Mouse (Mus musculus): Measurements from ENCODE around the gene Nlrc5.
"Not testable (repeated sequence)": the region's sequence is repeated elsewhere in the genome, so short reads cannot be mapped to it uniquely, and the experiment has no call there.

Nlrc5 gene

DNA sequence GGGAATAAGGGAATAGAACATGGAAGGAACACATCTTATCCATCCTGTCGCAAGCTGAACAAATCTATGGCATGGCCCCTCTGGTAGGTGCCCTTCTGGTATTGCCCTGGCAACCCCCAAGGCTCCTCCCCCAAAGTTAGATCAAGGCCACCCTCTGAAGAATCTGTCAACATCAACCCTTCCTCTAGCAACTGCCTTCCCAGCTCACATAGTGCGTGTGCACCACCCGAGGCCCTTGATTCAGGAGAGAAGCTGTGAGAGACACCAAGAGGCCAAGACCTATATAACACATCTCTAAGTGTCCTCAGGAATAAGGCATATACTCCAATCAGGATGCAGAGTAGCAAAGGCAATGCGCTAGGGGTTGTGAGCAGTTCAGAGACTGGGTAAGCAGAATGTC, 11.9 kb upstream of the Nlrc5 start:
- DNase-seq = no peak

DNA sequence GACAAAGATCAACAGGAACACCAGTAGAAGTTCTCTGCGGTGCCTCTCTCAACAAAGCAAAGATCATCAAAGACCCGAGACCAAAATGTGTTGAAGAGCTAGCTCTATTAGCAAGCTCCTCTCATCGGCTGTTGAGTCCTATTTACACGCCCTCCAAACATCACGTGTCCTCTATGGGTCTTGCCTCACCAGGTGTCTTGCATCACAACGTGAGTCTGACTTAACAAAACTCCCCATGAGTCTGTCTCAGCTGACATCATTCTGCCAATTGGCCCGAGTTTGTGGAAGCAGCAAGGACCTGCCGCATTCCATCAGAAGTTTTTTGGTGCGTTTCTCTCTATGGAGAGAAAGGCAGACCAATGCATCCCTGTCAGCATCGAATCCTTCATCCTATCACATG, 6.2 kb upstream of the Nlrc5 start:
- no peak for DNase-seq

DNA sequence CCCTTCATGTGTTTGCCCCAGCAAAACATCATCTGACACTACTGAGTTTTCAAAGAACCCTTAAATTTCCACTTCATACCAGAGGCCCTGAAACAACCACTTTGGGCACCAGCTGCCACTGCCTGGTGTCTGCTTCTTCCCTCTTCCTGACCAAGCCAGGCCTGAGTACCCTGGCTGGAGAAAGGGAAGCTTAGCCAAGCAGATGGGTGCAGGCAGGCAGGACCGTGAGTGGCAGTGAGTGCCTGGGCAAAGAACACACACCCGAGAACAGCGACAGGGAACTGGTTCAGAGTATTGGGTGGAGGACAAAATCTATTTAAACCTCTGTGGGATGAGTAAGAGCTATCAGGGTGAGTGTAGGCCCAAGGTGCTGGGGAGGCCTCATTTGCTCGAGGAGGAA, 5.7 kb upstream of the Nlrc5 start:
- no peak for DNase-seq

DNA sequence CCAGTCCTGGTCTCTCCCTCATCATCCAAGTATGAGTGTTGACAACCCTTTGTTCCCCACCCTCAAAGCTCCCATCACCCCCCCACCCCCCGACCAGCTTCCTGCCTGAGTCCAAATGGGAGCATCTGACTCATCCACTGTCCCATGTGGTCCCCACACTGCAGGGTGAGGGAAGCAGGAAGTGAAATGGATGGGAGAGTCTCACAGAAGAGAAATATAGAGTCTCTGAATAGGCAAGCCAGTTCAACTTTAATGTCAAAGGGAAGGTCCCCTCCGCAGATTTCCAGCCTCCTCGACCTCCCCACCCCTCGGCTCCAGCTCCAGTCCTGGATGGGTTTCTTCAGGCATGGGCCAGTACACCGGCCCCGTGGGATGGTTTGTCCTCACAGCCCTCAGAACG, 4.8 kb upstream of the Nlrc5 start:
- DNase-seq = no peak

DNA sequence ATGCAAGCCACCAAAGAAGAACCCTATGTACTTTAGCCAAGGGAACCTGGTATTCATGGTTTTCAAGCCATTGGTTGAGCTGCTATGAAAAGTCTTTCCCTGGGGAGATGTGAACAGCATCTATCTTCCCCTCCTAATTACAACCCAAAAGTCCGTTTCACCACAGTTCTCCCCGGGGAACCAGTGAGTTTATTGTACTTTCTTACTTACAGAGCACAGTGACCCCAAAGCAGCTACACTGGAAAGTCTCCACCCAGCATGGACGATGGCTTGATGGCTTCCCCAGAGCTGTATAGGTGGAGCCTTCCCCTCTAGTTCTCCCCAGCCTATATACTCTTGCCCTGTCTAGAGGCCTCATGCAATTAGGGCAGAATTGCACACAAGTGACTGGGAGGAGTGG, 1.9 kb upstream of the Nlrc5 start:
- DNase-seq = no peak

DNA sequence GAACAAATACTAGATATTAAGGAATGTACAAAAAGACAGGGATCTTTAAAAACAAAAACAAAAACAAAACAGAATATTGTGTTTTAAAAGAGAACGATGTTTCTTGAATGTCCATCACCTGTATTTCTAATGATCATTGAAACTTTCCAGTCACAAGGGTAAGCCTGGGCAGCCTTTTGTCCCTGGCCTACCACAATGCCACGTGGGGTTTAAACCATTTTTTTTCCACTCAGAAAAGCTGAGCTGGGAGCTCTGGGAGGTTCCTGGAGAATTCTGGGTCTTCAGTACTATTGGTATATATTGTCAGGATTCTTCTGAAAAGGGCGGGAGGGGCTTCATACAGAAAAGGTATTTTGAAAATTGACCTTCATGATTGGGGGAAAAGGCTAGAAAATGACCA, 802 bp downstream of the Nlrc5 start:
- DNase-seq = no peak

DNA sequence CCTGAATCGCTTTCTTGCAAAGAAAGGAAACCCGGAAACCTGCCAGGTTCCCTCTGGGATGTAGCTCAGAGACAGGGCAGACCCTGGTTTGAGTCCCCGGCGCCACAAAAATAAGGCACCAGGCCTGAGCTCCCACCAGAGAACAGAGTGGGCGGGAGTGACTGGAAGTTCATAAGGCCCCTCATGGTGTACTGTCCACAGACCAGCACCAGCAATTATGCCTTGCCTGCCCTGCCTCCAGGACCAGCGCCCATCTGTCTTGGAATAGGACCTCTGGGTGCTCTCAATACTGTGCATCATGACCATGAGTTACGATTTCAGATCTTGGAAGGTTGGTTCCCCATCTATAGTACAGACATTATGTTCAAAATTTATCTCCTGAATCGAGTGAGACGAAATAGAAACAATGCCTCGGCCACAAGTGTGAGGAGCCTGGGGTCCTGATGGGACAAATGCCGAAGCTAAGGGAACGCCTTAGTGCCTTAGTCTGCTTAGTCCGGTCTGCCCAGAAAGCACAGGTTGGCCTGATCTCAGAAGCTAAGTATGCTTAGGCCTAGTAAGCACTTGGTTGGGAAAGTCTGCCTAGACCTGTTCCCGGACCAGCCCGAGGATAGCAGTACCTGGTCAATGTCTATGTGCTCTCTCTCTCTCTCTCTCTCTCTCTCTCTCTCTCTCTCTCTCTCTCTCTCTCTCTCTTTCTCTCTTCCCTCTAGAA, 1.4 kb downstream of the Nlrc5 start:
- no peak for DNase-seq

DNA sequence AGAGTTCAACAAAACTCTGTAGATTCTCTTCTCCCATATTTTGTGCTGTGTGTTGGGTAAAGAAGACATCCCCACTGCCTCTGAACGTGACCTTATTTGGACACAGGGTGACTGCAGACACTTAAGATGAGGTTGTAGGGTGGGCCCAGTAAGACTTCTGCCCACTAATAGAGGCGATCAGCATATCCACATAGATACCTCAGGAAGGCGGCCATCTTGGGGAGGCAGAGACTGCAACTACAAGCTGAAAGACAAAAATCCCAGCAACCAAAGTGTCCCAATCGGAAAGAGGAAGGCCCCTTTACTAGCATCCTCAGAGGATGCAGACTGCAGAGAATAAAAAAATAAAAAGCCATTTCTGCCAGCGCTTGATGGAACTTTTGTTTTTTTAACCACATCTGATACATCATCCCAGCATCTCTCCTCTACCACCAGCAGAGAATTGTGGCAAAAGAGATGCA, 2.0 kb downstream of the Nlrc5 start:
- DNase-seq = no peak

DNA sequence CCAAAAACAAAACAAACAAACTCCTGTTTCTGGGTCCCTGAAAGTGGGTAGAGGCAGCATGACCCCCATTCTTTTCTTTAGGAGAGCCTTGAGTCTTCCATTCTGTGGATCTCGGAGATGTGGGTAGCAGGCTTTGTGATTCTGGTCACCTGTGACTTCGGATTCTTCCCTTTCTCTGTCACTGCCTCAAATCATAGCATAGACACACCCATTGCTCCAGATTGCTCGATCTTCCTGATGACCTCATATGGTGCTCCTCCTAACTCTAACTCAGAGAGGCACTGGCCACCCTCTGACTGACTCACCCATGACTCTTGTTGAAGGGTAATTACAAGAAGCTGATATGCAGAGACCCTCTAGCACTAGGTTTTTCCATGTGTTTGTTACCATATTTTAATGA, 2.7 kb downstream of the Nlrc5 start:
- no peak for DNase-seq

DNA sequence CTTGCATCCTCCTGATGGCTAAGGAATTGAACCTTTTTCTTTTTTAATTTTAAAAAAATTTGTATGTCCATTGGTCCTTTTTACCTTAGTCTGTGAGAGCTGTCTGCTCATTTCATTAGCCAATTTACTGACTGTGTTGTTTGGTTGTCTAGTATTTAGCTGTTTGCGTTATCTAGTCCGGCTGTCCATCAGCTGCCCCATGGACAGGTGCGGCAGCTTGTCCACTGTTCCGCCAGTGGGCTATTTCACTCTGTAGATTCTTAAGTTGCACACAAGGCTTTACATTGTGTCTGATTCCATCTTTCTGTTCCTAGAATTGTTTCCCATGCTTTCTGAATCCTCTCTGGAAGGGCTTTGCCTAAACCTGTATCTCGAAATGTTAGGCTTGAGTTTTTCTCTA, 4.5 kb downstream of the Nlrc5 start:
- DNase-seq = no peak

DNA sequence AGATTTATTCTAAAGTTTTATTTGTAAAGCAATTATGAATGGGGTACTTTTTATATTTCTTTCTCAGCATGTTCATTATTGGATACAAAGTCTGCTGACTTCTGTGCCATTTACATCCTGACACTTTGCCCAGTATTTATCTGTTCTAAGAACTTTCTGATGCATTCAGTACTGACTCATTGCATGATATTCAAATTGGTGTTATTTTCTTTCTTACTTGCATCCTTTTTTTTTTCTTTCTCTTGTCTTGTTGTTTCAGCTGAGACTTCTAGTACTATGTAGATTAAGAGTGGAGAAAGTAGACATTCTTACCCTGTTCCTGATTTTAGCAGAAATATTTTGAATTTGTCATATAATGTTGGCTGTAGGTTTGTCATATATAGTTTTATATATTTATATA, 5.5 kb downstream of the Nlrc5 start:
- no peak for DNase-seq

DNA sequence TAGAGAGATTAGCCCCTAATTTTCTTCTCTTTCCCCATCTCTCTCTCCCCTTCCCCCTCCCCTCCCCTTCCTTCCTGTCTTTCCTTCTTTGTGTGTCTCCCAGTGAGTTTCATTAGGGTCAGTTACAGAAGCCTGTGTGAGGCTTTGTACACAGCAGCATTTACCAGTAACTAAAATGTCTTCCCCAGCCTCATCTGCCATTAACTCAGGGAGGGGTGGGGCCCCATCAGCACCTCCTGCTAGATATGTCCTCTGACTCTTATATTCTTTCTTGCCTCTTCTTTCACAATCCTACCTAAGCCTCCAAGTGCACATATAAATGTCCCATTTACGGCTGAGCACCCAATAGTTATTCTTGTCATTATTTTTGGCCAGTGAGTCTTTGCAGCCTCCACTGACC, 6.2 kb downstream of the Nlrc5 start:
- DNase-seq = no peak

DNA sequence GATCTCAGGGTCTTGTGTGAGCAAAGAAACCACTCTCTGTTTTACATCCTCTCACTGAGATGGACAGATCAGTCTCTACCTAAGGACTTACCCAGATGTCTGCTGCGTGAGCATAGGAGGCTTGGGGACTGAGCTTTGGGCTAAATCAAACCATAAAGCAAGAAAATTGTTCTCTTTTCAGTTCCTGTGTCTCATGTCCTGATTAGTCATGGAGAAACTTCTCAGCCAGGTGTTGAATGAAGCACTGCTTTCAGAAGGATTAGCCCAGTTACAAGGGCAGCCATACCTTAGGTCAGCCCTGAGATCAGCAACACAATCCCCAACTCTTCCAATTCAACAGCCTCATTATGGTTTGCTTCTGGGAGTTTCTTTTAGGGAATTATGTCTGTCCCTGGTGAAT, 7.5 kb downstream of the Nlrc5 start:
- DNase-seq = no peak

DNA sequence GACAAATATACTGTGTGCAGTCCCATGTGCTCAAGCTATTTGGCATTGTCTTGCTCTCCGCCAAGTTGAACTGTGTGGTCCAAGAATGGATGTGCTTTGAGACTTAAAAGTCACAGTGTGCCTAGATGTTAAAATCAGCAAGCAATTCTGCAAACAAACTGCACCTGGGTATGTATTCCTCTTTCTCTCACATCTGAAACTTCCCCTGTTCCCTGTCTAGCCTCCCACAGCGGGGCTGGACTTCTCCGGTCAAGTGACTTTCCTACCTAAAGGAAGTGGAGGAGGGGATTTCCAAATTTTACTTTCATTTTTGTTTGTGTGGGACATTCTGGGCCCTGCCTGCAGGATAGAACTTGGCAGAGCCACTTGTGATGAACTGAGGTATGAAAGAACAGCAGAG, 9.0 kb downstream of the Nlrc5 start:
- DNase-seq = no peak

DNA sequence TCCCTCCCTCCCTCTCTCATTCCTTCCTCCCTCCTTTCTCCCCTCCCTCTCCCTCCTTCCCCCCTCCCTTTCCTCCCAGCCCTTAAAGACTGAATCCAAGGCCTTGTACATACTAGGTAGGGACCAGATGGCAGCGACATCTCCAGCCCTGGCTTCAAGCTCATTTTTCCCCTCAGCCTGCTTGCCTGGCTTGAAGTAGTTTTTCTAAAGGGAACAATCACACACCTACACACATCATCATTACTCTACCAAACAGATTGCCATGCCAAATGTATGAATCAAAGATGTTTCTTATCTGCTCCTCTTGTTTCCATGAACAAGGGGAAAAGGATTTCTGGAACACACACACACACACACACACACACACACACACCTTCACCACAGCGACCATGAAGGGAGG, 10.3 kb downstream of the Nlrc5 start:
- DNase-seq = no peak

DNA sequence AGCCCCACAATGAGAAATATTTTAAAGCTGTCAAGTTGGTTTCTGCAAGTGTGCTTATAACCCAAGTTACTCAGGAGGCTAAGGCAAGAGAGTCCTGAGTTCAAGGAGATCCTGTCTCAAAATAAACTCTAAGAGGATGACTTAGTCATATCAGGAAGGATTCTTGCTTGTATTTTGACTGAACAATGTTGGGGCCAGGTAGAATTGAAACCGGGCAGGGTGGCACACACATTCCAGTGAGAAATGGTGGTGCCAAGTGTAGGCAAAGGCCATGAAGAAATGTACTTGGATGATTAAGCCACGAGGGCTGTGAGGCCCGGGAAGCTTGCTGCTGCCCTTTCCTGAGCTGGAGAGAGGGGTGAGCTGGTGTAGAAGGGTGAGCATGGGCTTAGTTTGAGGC, 13.0 kb downstream of the Nlrc5 start:
- DNase-seq = no peak

DNA sequence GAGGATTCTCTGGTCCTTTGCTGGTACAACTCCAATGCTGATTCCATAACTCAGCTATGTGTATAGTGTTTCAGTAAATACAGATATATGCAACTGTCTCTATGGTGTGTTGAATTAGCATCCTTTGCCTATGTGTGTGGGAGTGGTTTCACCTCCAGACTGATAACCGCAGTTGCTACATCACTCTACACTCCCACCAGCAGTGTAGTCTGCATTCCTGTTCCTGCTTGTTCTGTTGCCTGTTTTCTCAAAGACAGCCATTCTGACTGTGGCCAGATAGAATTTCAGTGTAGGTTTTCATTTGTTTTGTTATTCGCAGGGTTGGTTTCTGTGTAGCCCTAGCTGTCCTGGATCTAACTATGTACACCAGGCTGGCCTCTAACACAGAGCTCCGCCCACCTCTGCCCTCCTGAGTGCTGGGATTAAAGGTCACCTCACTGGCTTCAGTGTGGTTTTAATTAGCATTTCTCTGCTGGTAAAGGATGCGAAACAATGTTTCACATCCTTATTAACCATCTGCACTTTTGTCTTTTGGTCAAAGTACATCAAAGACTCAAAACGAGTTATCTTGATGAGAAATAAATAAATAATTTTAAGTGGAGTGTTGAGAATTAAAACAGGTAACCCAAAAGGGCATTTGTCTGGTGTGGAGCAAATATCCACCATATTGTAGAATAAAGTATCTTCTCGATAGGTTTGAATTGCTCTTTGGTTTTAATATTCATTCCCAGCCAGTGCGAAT, 13.6 kb downstream of the Nlrc5 start:
- no peak for DNase-seq

DNA sequence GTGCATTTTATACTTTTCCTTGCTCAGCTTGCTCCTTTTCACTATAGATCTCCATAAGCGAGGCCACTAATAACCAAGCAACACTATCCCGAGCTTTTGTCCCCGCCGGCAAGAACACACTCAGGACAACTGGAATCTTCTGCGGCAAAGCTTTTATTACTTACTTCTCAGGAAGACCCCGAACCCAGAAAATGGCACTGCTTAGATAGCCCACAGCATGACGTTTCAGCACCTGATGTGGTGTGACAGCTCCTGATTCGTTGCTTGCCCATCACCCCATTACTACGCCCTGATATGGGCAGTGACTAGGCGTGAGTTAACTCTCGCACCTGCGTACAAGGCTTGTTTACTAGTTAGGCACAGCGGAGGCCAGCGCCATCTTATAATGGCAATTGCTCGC, 18.8 kb downstream of the Nlrc5 start:
- not testable (repeated sequence) for DNase-seq

DNA sequence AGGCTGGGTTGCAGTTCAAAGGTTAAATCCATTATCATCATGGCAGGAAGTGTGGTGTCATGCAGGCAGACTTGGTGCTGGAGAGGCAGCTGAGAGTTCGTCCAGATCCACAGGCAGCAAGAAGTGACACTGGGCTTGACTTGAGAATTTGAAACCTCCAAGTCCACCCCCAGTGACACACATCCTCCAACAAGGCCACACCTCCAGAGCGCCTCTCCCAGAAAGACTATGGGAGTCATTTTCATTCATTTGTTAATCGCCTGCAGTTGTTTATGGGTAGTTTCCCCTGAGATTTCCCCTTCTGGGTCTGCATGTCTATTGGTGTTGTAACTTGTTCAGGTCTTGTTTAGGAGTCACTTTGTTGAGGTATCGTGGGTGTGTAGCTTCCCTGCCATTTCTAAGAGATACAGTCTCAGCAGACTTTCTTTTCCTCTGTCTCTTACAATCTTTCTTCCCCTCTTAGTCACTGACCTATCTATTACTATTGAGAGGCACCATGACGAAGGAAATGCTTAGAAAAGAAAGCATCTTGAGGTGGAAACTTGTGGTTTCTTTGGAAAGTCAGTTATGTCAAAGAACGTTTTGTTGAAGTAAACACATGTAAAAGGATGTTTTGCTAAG, 19.8 kb downstream of the Nlrc5 start:
- no peak for DNase-seq

DNA sequence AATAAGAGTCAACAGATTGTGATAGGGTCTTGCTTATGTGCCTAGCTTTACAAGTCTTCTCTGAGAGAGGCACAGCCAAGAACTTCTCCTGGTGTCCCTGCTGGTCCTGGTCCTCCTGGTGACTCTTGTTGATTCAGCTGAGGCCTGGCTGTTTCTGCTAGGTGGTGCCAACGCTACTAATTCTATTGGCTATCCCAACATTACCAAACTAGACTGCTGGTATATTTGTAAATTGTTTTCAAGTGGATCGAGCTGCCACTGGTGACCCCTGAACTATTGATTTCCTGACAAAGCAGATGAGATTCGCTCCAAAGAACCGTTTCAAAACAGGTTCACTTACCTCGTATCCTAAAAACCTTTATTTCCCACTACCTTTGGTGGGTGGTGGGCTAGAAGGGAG, 20.7 kb downstream of the Nlrc5 start:
- DNase-seq = no peak

DNA sequence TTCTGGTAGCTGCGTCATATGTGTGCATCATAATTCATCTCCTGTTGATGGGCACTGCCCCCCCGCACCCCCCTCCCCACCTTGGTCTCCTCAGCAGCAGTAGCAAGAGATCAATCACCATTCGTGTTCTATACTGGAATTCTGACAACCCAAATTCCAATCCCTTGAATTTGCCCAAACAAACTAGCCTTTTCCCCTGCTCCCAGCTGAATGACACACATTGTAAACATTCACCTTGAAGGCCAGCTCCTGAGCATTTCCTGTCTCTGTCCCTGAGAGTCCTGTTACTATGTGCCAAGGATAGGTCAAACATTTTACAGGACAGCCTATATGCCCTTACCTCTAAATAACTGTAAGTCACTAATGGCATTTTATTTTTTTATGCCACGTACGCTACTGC, 21.9 kb downstream of the Nlrc5 start:
- no peak for DNase-seq

DNA sequence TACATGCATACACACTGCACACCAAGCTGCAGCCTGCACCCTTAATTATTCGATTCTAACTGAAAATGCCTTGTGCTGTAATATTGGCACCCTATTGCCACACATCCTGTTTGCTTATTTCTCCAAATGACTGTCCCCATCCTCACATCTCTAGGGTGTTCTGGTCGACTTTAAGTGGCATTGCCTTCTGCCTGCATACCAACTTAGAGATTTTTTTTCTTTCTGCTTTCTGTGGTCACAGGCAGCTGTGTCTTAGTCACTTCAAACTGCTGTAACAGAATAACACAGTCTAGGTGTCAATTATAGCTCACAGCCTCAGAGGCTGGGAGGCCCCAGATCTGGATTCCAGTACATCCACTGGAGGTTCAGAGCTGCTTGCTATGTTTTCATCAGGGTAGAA, 24.4 kb downstream of the Nlrc5 start:
- no peak for DNase-seq

DNA sequence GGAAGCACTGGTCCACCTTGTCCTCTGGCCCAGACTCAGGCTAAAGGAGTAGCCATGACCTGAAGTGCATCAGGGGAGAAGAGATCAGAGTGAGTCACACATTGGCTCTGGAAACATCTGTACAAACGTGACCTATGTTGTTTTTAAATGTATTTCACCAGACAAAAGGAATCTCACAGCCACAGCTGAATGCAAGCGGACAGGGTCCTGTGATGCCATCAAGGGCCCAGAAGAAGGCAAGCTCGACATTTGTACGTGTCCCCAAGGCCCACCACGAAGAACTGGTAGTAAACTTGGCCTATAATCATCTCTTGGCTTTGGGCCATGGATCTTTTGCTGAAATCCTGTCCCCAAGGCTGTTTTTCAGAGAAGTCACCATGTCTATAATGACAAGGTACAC, 35.5 kb downstream of the Nlrc5 start:
- no peak for DNase-seq

DNA sequence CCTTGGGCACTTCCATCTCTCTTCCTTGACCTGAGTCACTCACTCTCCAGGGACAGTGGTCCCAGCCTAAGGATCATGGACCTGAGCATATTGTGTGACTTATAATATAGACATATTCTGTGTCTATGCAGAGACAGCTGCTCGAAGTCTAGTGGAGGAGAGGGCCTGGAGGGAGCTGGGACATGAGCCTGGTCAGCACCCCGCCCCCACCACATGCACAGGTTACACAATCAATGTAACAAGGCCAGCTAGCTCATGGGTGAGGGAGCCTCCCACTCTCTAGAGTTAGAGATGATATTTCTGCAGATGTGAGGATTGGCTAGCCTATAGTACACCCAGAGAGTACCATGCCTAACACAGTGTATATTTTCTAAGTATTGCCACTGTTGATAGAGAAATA, 36.6 kb downstream of the Nlrc5 start:
- DNase-seq = no peak

Data from cerebellum, adult 9-11 months (tissue).